Mouse (Mus musculus) erythroblast, embryonic 14.5 days (primary cell): ENCODE results near the gene Klc3.

Source experiments
- GATA1 ChIP-seq: IDR thresholded peaks from 2 replicates; pipeline ENCODE4 v1.6.1; 2012; ENCODE audit warnings: low read length, inconsistent platforms, mixed read lengths
- TAL1 ChIP-seq: IDR thresholded peaks from 3 replicates; pipeline ENCODE4 v1.6.1; 2012; ENCODE audit warnings: low read length, inconsistent platforms, mixed read lengths

DNA sequence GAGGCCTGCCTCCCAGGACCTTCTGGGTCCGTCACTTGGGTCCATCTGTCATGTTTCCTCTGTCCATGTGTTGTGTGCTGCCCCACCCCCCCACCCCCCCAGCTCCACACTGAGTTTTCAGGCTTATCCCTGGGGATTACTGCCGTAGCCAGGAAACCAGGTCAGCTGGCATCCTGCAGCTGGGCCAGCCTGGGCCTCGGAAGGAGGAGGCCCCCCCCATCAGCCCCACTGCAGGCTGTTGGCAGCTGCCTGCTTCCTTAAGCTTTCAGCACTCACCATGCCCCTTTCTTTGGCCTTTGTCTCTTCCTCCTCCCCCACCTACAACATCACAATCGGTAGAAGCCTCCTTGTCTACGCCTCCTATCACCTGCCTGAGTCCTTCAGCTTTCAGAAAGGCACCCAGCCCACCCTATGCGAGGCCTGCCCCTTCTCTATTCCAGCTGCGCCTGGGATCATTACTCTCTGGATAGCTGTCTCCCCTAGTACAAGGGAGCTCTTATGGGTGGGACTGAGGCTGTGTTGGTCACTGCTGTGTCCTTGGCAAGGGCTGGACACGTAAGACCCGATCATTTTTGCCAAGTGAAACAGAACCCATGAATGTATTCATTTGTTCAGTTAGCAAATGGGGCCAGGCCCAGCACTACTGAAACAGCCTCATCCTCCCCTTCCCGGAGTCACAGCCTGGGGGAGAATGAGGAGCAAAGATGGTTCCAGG lies 15.0 kb downstream of the Klc3 start:
- no peak for TF ChIP-seq GATA1
- TF ChIP-seq TAL1 = no peak
